Mouse (Mus musculus): ENCODE results near the gene Zbtb8b. TPM values are rescaled to one million over a fixed set of nuclear protein-coding genes. Genes with fewer than 3 reads are reported as not detected.
A peak's percentile ranks its signal among the peaks of the same experiment; 100 is the strongest.
"Not testable (repeated sequence)": the region's sequence is repeated elsewhere in the genome, so short reads cannot be mapped to it uniquely, and the experiment has no call there.

Gene Zbtb8b
- total RNA-seq (2021): 1 to 10 TPM; 3.9 to 4.0 TPM
- long read RNA-seq, experiment 1, partial matches to known transcripts: 0 of 4 reads
- long read RNA-seq, experiment 1, other reads (novel, unspliced or antisense): 1 of 4 reads
- long read RNA-seq, experiment 2, partial matches to known transcripts: 1 of 4 reads
- long read RNA-seq, experiment 2, other reads (novel, unspliced or antisense): 0 of 4 reads

- H3K27ac ChIP-seq: no peak within 1 kb of the TSS
- H3K4me3 ChIP-seq: peak within 1 kb of the TSS; percentile 64
- peak; percentile 75 to 90 for DNase-seq (ENCODE audit: low spot score in 2 of 2)
- TF ChIP-seq CTCF (conservative IDR thresholded peaks at IDR 0.05): no peak
These were observed at the start of gene Zbtb8b for GRCm38 (mm10) chr4:129440340-129441063. Gene Zbtb8b (minus strand): TSS chr4:129440853.

GRCm38 (mm10) chr4:129481090-129481489, 40.4 kb upstream of the Zbtb8b start:
- no peak overlapping the region for H3K4me3 ChIP-seq
- peak overlapping the region; percentile 57 for H3K27ac ChIP-seq
- TF ChIP-seq CTCF (conservative IDR thresholded peaks at IDR 0.05): no peak
- DNase-seq (ENCODE audit: low spot score in 2 of 2): peak; percentile 52 to 64

GRCm38 (mm10) chr4:129479863-129480262, 39.2 kb upstream of the Zbtb8b start:
- no peak overlapping the region for H3K4me3 ChIP-seq
- DNase-seq (ENCODE audit: low spot score in 2 of 2): no peak
- TF ChIP-seq CTCF (conservative IDR thresholded peaks at IDR 0.05): no peak
- H3K27ac ChIP-seq: 0 out of 2 replicates have a peak overlapping the region, but pooled peaks have one; percentile 18

GRCm38 (mm10) chr4:129476047-129476446, 35.4 kb upstream of the Zbtb8b start:
- no peak for DNase-seq (ENCODE audit: low spot score in 2 of 2)
- Histone ChIP-seq H3K27ac (no peak overlapping the region), H3K4me3 (no peak overlapping the region)
- TF ChIP-seq CTCF (conservative IDR thresholded peaks at IDR 0.05): no peak

GRCm38 (mm10) chr4:129464286-129464815, 23.7 kb upstream of the Zbtb8b start:
- no peak for DNase-seq (ENCODE audit: low spot score in 2 of 2)
- Histone ChIP-seq H3K4me3 (no peak overlapping the region), H3K27ac (no peak overlapping the region)
- TF ChIP-seq CTCF (conservative IDR thresholded peaks at IDR 0.05): no peak

GRCm38 (mm10) chr4:129463097-129464059, 22.7 kb upstream of the Zbtb8b start:
- DNase-seq (ENCODE audit: low spot score in 2 of 2): no peak
- no peak for TF ChIP-seq CTCF (conservative IDR thresholded peaks at IDR 0.05)
- Histone ChIP-seq H3K4me3 (no peak overlapping the region), H3K27ac (no peak overlapping the region)

GRCm38 (mm10) chr4:129462118-129462517, 21.5 kb upstream of the Zbtb8b start:
- H3K4me3 ChIP-seq: peak overlapping the region; percentile 90
- peak overlapping the region; percentile 92 for H3K27ac ChIP-seq
- no peak for TF ChIP-seq CTCF (conservative IDR thresholded peaks at IDR 0.05)
- DNase-seq (ENCODE audit: low spot score in 2 of 2): no peak

GRCm38 (mm10) chr4:129461183-129461960, 20.7 kb upstream of the Zbtb8b start, which contains the start of gene Bsdc1:
Gene Bsdc1 (plus strand): TSS chr4:129461581.
- peak within 1 kb of the TSS; percentile 90 for H3K4me3 ChIP-seq
- peak within 1 kb of the TSS; percentile 92 for H3K27ac ChIP-seq
- TF ChIP-seq CTCF (conservative IDR thresholded peaks at IDR 0.05): 0 out of 2 replicates have a peak, but pooled peaks have one; percentile 10
- peak; percentile 99 to 100 for DNase-seq (ENCODE audit: low spot score in 2 of 2)

- DNase-seq (ENCODE audit: low spot score in 2 of 2): no peak
- Histone ChIP-seq H3K4me3 (peak overlapping the region; percentile 90), H3K27ac (peak overlapping the region; percentile 89)
- TF ChIP-seq CTCF (conservative IDR thresholded peaks at IDR 0.05): no peak
These were observed 20.2 kb upstream of the Zbtb8b start for GRCm38 (mm10) chr4:129460827-129461182.

GRCm38 (mm10) chr4:129459726-129460125, 19.1 kb upstream of the Zbtb8b start:
- H3K4me3 ChIP-seq: no peak overlapping the region
- H3K27ac ChIP-seq: no peak overlapping the region
- DNase-seq (ENCODE audit: low spot score in 2 of 2): no peak
- TF ChIP-seq CTCF (conservative IDR thresholded peaks at IDR 0.05): no peak

- not testable (repeated sequence) for H3K4me3 ChIP-seq; H3K27ac ChIP-seq; DNase-seq (ENCODE audit: low spot score in 2 of 2)
- 0 out of 2 replicates have a peak, but pooled peaks have one; percentile 22 for TF ChIP-seq CTCF (conservative IDR thresholded peaks at IDR 0.05)
These were observed 16.7 kb upstream of the Zbtb8b start for GRCm38 (mm10) chr4:129457311-129457710.

- Histone ChIP-seq H3K4me3 (no peak overlapping the region), H3K27ac (no peak overlapping the region)
- no peak for TF ChIP-seq CTCF (conservative IDR thresholded peaks at IDR 0.05)
- no peak for DNase-seq (ENCODE audit: low spot score in 2 of 2)
These were observed 15.5 kb upstream of the Zbtb8b start for GRCm38 (mm10) chr4:129456126-129456525.

All from layer of hippocampus, adult 2 months (tissue).